Mouse (Mus musculus) heart, embryonic 14.5 days (tissue): ENCODE data around the gene Lbhd2. TPM values are rescaled to one million over a fixed set of nuclear protein-coding genes. Genes with fewer than 3 reads are reported as not detected.

Source experiments
- ATAC-seq: fragments of 200-750 bp; cut with Nextera tagmentation; 2 replicates; pipeline ENCODE4 v1.8.0; 2017; ENCODE audit warnings: low read depth, moderate TSS enrichment; ENCODE audit not compliant: insufficient number of reproducible peaks, insufficient read depth, low FRiP score
- H3K27ac ChIP-seq, 2 experiments: fragments of 200-500 bp in 1 of 2; fragments of 300-500 bp in 1 of 2; sonication (generic) in 1 of 2; replicated peaks in 1 of 2; 2 replicates each; pipeline ENCODE4 v1.5.1; 2012 to 2014; ENCODE audit warnings: low read depth in 2 of 2, low read length in 2 of 2, control low read depth in 1 of 2, mild to moderate bottlenecking in 1 of 2, mixed read lengths in 1 of 2; ENCODE audit not compliant: control insufficient read depth in 1 of 2, insufficient read depth in 1 of 2
- H3K27me3 ChIP-seq: fragments of 300-500 bp; sonication (generic); 2 replicates; pipeline ENCODE4 v1.6.1; 2014; ENCODE audit warnings: mild to moderate bottlenecking, low read length, control low read depth; ENCODE audit not compliant: control insufficient read depth, insufficient read depth
- H3K36me3 ChIP-seq: fragments of 300-500 bp; sonication (generic); 2 replicates; pipeline ENCODE4 v1.6.1; 2014; ENCODE audit warnings: mild to moderate bottlenecking, control low read depth, low read length, mixed read lengths; ENCODE audit not compliant: control insufficient read depth, insufficient read depth
- H3K4me1 ChIP-seq, 2 experiments: fragments of 200-500 bp in 1 of 2; fragments of 300-500 bp in 1 of 2; sonication (generic) in 1 of 2; 2 replicates each; pipeline ENCODE4 v1.6.1; 2012 to 2014; ENCODE audit warnings: low read length in 2 of 2, control low read depth in 1 of 2, mixed read lengths in 1 of 2; ENCODE audit not compliant: control insufficient read depth in 2 of 2, insufficient read depth in 2 of 2
- H3K4me2 ChIP-seq: fragments of 300-500 bp; sonication (generic); 2 replicates; pipeline ENCODE4 v1.6.1; 2014; ENCODE audit warnings: mild to moderate bottlenecking, low read length
- H3K4me3 ChIP-seq, 2 experiments: fragments of 200-500 bp in 1 of 2; fragments of 300-500 bp in 1 of 2; sonication (generic) in 1 of 2; 2 replicates each; pipeline ENCODE4 v1.5.1; 2012 to 2014; ENCODE audit warnings: low read length in 2 of 2, mild to moderate bottlenecking in 2 of 2, control low read depth in 1 of 2, low read depth in 1 of 2, moderate library complexity in 1 of 2; ENCODE audit not compliant: control insufficient read depth in 1 of 2, insufficient read depth in 1 of 2
- H3K9ac ChIP-seq: fragments of 300-500 bp; sonication (generic); 2 replicates; pipeline ENCODE4 v1.6.1; 2014; ENCODE audit warnings: mild to moderate bottlenecking, low read length
- H3K9me3 ChIP-seq: fragments of 300-500 bp; sonication (generic); 2 replicates; pipeline ENCODE4 v1.6.1; 2016; ENCODE audit warnings: low read length, control low read depth; ENCODE audit not compliant: control insufficient read depth
- WGBS: fragments of 180-500 bp; shearing (Covaris S2); extraction: QIAGEN DNeasy Blood & Tissue Kit; methylation state at CpG from one replicate; pipeline ENCODE4 v1.1.7; 2014; 5-methylcytosine and 5-hydroxymethylcytosine counted together
- polyA plus RNA-seq: library from polyadenylated mRNA; unstranded; fragments of >200 nt; fragmentation: Nextera tagmentation; extraction: Ambion mirVana; gene quantifications from 2 replicates; pipeline ENCODE4 v1.2.1, GENCODE M21; 2014

The Lbhd2 gene
- polyA plus RNA-seq, 1 experiment from 2014 or later: 1.2 TPM

- no peaks in the 10 kb centered on the region for H3K9me3 ChIP-seq
- peak overlapping the region; percentile 62 for H3K4me2 ChIP-seq
- H3K4me1 ChIP-seq: peaks cover 5 to 24% of the 10 kb centered on the region in 2 experiments
- H3K36me3 ChIP-seq: 0 out of 2 replicates have a peak, but pooled peaks cover 4% of the 10 kb centered on the region
- peak overlapping the region; percentile 95 for H3K9ac ChIP-seq
- no peaks in the 10 kb centered on the region for H3K27me3 ChIP-seq
- WGBS: 74% methylated on average over 12 of the region's 12 CpGs
- ATAC-seq: no peak
- H3K27ac ChIP-seq: no peak overlapping the region
- no peak overlapping the region for H3K4me3 ChIP-seq
Measured at GRCm38 (mm10) chr12:111378812-111379211, 27.8 kb upstream of the Lbhd2 start.

- Histone ChIP-seq H3K9ac (no peak overlapping the region), H3K27ac (peak overlapping the region; percentile 68 to 75), H3K9me3 (no peaks in the 10 kb centered on the region), H3K36me3 (no peaks in the 10 kb centered on the region), H3K27me3 (no peaks in the 10 kb centered on the region), H3K4me1 (peaks cover 10 to 12% of the 10 kb centered on the region in 2 experiments), H3K4me3 (no peak overlapping the region), H3K4me2 (0 out of 2 replicates have a peak overlapping the region, but pooled peaks have one; percentile 31)
- WGBS: 70% methylated on average over 13 of the region's 13 CpGs
- peak; percentile 23; the same call in 1 of the 2 replicates for ATAC-seq
Measured at GRCm38 (mm10) chr12:111385883-111386641, 20.5 kb upstream of the Lbhd2 start.

DNA sequence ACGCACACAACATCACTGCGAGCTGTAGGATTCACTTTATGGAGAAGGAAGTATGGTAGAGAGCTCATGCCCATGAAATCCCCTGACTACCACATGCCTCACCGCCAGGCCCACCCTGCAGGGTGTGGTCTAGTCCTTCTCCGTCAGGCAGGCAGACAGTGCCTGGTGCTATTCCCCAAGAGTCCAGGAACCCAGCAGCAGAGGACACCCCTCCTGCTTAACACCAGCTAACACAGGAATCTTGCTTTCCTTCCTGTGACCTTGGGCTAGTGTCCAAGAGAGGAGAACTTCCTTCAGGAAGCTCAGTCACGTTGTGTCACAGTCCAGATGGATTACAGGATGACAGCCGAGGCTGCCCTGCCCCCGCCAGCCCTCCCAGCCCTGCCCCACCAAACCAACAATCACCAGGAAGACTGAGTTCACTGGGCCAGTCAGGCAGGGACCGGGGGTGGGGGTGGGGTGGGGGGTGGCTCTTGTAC lies 19.9 kb upstream of the Lbhd2 start:
- ATAC-seq: peak; percentile 89
- Histone ChIP-seq H3K4me3 (no peak overlapping the region), H3K4me1 (peaks cover 10 to 12% of the 10 kb centered on the region in 2 experiments), H3K9me3 (no peaks in the 10 kb centered on the region), H3K27me3 (no peaks in the 10 kb centered on the region), H3K9ac (no peak overlapping the region), H3K36me3 (no peaks in the 10 kb centered on the region), H3K27ac (peak overlapping the region; percentile 68 to 75), H3K4me2 (peak overlapping the region; percentile 31; the same call in 1 of the 2 replicates)
- 18% methylated on average over 8 of the region's 8 CpGs for WGBS

DNA sequence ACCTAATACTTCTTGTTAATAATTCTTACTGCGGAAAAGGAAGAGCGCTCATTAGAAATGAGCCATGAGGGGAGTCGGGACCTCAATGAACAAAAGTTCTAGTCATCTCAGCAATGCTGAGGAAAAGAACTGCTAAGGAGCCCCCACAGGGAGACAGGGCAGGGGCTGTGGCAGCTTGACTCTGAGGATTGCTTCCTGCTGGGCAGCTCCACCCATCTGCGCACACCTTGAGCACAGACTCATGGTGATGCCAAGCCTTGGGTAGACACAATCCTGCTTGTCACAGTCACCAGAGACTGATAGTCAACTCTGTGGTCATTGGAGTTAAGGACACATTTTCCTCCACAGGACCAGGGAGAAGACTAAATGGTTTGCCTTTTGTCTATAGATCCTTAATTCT lies 19.5 kb upstream of the Lbhd2 start:
- Histone ChIP-seq H3K9ac (no peak overlapping the region), H3K4me1 (peaks cover 10 to 12% of the 10 kb centered on the region in 2 experiments), H3K27me3 (no peaks in the 10 kb centered on the region), H3K27ac (peak overlapping the region; percentile 50 to 75; a peak in 3 of 4 replicates), H3K9me3 (no peaks in the 10 kb centered on the region), H3K36me3 (no peaks in the 10 kb centered on the region), H3K4me2 (peak overlapping the region; percentile 31; the same call in 1 of the 2 replicates), H3K4me3 (no peak overlapping the region)
- ATAC-seq: no peak
- 79% methylated on average over 4 of the region's 4 CpGs for WGBS

GRCm38 (mm10) chr12:111394008-111394407 lies 12.6 kb upstream of the Lbhd2 start:
- Histone ChIP-seq H3K36me3 (no peaks in the 10 kb centered on the region), H3K9me3 (no peaks in the 10 kb centered on the region), H3K27ac (no peak overlapping the region), H3K4me2 (no peak overlapping the region), H3K9ac (no peak overlapping the region), H3K27me3 (no peaks in the 10 kb centered on the region), H3K4me1 (peaks cover 5 to 10% of the 10 kb centered on the region in 2 experiments; a peak in 2 of 4 replicates), H3K4me3 (no peak overlapping the region)
- ATAC-seq: no peak
- 85% methylated on average over 6 of the region's 6 CpGs for WGBS

- Histone ChIP-seq H3K27ac (no peak overlapping the region), H3K9ac (no peak overlapping the region), H3K4me1 (peaks cover 5 to 13% of the 10 kb centered on the region in 2 experiments; a peak in 3 of 4 replicates), H3K27me3 (no peaks in the 10 kb centered on the region), H3K9me3 (no peaks in the 10 kb centered on the region), H3K36me3 (no peaks in the 10 kb centered on the region), H3K4me2 (no peak overlapping the region), H3K4me3 (no peak overlapping the region)
- no peak for ATAC-seq
- WGBS: 55% methylated on average over 5 of the region's 5 CpGs
Measured at GRCm38 (mm10) chr12:111396997-111397396, 9.6 kb upstream of the Lbhd2 start.

DNA sequence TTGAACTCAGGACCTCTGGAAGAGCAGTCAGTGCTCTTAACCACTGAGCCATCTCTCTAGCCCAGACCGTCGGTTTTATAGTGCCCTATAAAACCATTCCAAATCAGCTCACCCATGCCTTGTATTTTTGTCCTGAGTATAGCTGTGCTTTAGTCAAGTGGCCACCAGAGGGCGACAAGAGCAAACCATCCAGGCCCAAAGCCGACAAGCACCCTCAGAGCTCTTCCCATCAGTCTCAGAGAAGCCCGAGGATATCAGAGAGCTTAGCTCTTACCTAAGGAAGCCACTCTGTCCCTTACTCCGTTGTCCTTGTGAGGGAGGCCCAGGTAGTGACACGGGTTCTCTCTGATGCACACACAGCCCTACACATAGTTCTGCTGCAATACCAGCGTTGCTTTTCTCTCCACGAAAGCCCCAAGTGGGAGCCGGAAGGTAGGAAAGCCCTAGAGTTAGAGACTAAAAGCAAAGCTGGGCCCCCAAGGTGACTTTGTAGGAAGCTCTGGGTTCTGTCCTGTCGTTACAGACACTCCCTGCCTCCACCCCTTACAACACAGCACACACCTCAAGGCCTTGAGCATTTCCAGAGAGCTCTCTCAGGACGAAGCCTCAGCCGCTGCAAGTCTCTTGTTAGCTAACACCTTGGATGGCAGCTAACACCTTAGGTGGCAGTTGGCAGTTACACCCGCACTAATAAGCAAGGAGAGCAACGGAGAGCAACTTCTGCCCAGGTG lies 5.0 kb upstream of the Lbhd2 start:
- Histone ChIP-seq H3K4me1 (peaks cover 5 to 14% of the 10 kb centered on the region in 2 experiments; a peak in 3 of 4 replicates), H3K4me2 (no peak overlapping the region), H3K27me3 (peaks cover 11% of the 10 kb centered on the region), H3K9me3 (no peaks in the 10 kb centered on the region), H3K4me3 (no peak overlapping the region), H3K9ac (no peak overlapping the region), H3K36me3 (no peaks in the 10 kb centered on the region), H3K27ac (no peak overlapping the region)
- 0 out of 2 replicates have a peak, but pooled peaks have one; percentile 24 for ATAC-seq
- WGBS: 19% methylated on average over 15 of the region's 15 CpGs
